Mouse (Mus musculus): ENCODE results near the gene Gm20683. TPM values are rescaled to one million over a fixed set of nuclear protein-coding genes. Genes with fewer than 3 reads are reported as not detected.
"Not testable (repeated sequence)": the region's sequence is repeated elsewhere in the genome, so short reads cannot be mapped to it uniquely, and the experiment has no call there.

Gm20683 gene
- polyA plus RNA-seq, 1 experiment: 0.67 TPM

GRCm38 (mm10) chr17:25808028-25808427, 33.5 kb downstream of the Gm20683 start:
- Histone ChIP-seq H3K36me3 (ENCODE audit: control insufficient read depth, insufficient read depth) (no peaks in the 10 kb centered on the region), H3ac (ENCODE audit: control insufficient read depth, insufficient read length) (peak overlapping the region; percentile 38), H3K4me3 (peak overlapping the region; percentile 26), H3K4me2 (ENCODE audit: low read depth) (peak overlapping the region; percentile 77), H3K27me3 (ENCODE audit: control insufficient read depth, insufficient read depth, insufficient read length) (no peaks in the 10 kb centered on the region), H3K79me2 (ENCODE audit: control insufficient read depth, insufficient read depth) (no peaks in the 10 kb centered on the region)
- TF ChIP-seq POLR2A (IDR thresholded peaks at IDR 0.05; ENCODE audit: insufficient read length, low read depth) (no peak), TCF3 (IDR thresholded peaks at IDR 0.05; ENCODE audit: insufficient read length, low read depth) (no peak), SRF (IDR thresholded peaks at IDR 0.05; ENCODE audit: control insufficient read depth, insufficient read length, low read depth) (no peak), REST (IDR thresholded peaks at IDR 0.05; ENCODE audit: insufficient read depth, insufficient read length) (no peak), USF1 (IDR thresholded peaks at IDR 0.05; ENCODE audit: low read depth) (no peak), MAX (IDR thresholded peaks at IDR 0.05; ENCODE audit: low read depth) (no peak), MYOG (IDR thresholded peaks at IDR 0.05; ENCODE audit: control insufficient read depth in 1 of 3, insufficient read depth in 1 of 3, insufficient read length in 2 of 3, low read depth in 2 of 3) (no peak)

GRCm38 (mm10) chr17:25807452-25807851, 34.1 kb downstream of the Gm20683 start:
- not testable (repeated sequence) for H3K4me3 ChIP-seq; H3K79me2 ChIP-seq (ENCODE audit: control insufficient read depth, insufficient read depth); H3ac ChIP-seq (ENCODE audit: control insufficient read depth, insufficient read length); H3K36me3 ChIP-seq (ENCODE audit: control insufficient read depth, insufficient read depth); H3K4me2 ChIP-seq (ENCODE audit: low read depth); H3K27me3 ChIP-seq (ENCODE audit: control insufficient read depth, insufficient read depth, insufficient read length)

DNA sequence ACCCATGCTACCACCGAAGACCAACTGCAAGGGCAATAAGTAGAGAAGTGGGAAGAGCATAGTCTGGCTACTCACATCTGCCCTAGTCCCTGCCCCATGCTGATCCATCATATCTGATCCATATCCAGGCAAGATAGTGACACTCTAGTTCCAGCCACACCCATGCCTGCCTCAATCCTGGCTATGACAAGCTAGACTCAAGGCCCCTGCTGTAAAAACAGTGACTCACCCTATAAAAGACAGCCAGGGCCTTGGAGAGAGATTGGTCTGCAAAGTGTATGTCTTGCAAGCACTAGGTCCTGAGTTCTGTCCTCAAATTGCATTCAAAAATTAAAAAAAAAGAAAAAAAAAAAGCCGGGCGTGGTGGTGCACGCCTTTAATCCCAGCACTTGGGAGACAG, 35.1 kb downstream of the Gm20683 start:
- Histone ChIP-seq H3K4me2 (ENCODE audit: low read depth) (no peak overlapping the region), H3ac (ENCODE audit: control insufficient read depth, insufficient read length) (no peak overlapping the region), H3K27me3 (ENCODE audit: control insufficient read depth, insufficient read depth, insufficient read length) (no peaks in the 10 kb centered on the region), H3K36me3 (ENCODE audit: control insufficient read depth, insufficient read depth) (no peaks in the 10 kb centered on the region), H3K79me2 (ENCODE audit: control insufficient read depth, insufficient read depth) (no peaks in the 10 kb centered on the region), H3K4me3 (no peak overlapping the region)
- TF ChIP-seq POLR2A (IDR thresholded peaks at IDR 0.05; ENCODE audit: insufficient read length, low read depth) (no peak), SRF (IDR thresholded peaks at IDR 0.05; ENCODE audit: control insufficient read depth, insufficient read length, low read depth) (no peak), TCF12 (IDR thresholded peaks at IDR 0.05; ENCODE audit: insufficient read depth, poor library complexity, severe bottlenecking) (no peak), USF1 (IDR thresholded peaks at IDR 0.05; ENCODE audit: low read depth) (no peak), MYOG (IDR thresholded peaks at IDR 0.05; ENCODE audit: control insufficient read depth in 1 of 3, insufficient read depth in 1 of 3, insufficient read length in 2 of 3, low read depth in 2 of 3) (no peak), REST (IDR thresholded peaks at IDR 0.05; ENCODE audit: insufficient read depth, insufficient read length) (no peak), CEBPB (IDR thresholded peaks at IDR 0.05; ENCODE audit: insufficient read depth, poor library complexity, severe bottlenecking) (no peak), MAX (IDR thresholded peaks at IDR 0.05; ENCODE audit: low read depth) (no peak)

DNA sequence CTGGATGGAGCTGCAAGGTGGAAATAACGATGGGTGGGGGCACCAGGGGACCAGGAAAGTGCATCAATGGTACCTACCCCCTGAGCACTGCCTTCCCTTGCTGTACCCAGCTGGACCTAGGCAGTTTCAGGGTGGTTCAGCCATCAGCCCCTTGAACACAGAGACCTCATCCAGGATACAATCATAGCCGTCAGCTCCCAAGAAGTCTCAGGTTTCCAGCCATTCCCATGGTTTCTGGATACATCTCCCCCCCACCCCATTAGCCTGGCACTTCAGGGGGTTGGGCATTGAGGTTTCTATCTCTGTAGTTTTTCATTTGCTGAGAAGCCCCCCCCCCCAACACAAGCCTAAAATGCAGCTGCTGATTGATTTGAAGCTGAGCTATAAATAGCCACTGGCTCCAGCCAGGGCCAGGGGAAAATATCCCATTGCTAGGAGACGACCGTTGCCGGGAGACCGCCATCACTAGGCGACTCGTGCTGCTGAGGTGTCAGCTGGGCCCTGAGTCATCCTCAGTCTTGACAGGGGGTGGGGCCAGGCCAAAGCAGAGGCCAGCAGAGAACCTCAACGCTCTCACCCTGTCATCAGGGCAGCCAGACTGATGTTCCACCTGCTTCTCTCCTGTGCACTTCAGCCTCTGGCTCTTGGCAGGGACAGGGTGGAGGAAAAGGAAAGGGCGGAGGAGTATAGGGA, 38.6 kb downstream of the Gm20683 start:
- Histone ChIP-seq H3K4me3 (no peak overlapping the region), H3K27me3 (ENCODE audit: control insufficient read depth, insufficient read depth, insufficient read length) (no peaks in the 10 kb centered on the region), H3K36me3 (ENCODE audit: control insufficient read depth, insufficient read depth) (no peaks in the 10 kb centered on the region), H3ac (ENCODE audit: control insufficient read depth, insufficient read length) (no peak overlapping the region), H3K79me2 (ENCODE audit: control insufficient read depth, insufficient read depth) (no peaks in the 10 kb centered on the region), H3K4me2 (ENCODE audit: low read depth) (no peak overlapping the region)
- TF ChIP-seq POLR2AphosphoS2 (IDR thresholded peaks at IDR 0.05; ENCODE audit: insufficient read length, low read depth) (no peak), CEBPB (IDR thresholded peaks at IDR 0.05; ENCODE audit: insufficient read depth, poor library complexity, severe bottlenecking) (no peak), TCF3 (IDR thresholded peaks at IDR 0.05; ENCODE audit: insufficient read length, low read depth) (no peak), MYOD1 (IDR thresholded peaks at IDR 0.05; ENCODE audit: control insufficient read depth in 1 of 3, insufficient read length in 2 of 3, low read depth in 2 of 3) (peak in 2 of 3 experiments; percentile 53 to 69), USF1 (IDR thresholded peaks at IDR 0.05; ENCODE audit: low read depth) (peak; percentile 12), MYOG (IDR thresholded peaks at IDR 0.05; ENCODE audit: control insufficient read depth in 1 of 3, insufficient read depth in 1 of 3, insufficient read length in 2 of 3, low read depth in 2 of 3) (peak in 2 of 3 experiments; percentile 29 to 36), SRF (IDR thresholded peaks at IDR 0.05; ENCODE audit: control insufficient read depth, insufficient read length, low read depth) (no peak), E2F4 (IDR thresholded peaks at IDR 0.05; ENCODE audit: insufficient read depth) (no peak)

DNA sequence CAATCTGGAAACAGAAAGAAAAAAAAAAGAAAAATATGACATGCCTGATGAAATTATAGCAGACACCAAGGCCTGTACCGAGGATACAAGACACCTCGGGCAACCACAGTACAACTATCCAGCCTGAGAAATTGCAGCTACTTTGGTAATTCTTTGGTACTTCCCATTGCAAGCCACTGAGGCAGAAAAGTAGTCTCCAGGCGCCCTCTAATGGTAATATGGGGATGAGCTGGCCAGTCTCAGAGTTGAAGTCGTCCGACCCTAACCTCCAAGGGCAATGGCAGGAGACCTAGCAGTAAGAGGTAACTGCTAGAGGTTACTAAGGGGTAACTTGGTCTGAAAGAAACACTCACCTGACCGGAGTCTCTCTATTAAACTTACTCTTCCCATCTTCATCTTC, 40.5 kb downstream of the Gm20683 start:
- TF ChIP-seq MYOG (IDR thresholded peaks at IDR 0.05; ENCODE audit: control insufficient read depth in 1 of 3, insufficient read depth in 1 of 3, insufficient read length in 2 of 3, low read depth in 2 of 3): no peak
- TF ChIP-seq POLR2AphosphoS2 (IDR thresholded peaks at IDR 0.05; ENCODE audit: insufficient read length, low read depth): no peak
- no peaks in the 10 kb centered on the region for H3K27me3 ChIP-seq (ENCODE audit: control insufficient read depth, insufficient read depth, insufficient read length)
- no peaks in the 10 kb centered on the region for H3K79me2 ChIP-seq (ENCODE audit: control insufficient read depth, insufficient read depth)
- H3K36me3 ChIP-seq (ENCODE audit: control insufficient read depth, insufficient read depth): no peaks in the 10 kb centered on the region
- no peak overlapping the region for H3K4me2 ChIP-seq (ENCODE audit: low read depth)
- no peak overlapping the region for H3ac ChIP-seq (ENCODE audit: control insufficient read depth, insufficient read length)
- H3K4me3 ChIP-seq: no peak overlapping the region
